Mouse (Mus musculus) heart, postnatal 0 days (tissue): ENCODE data around the gene Zeb2.

Experiments
- CTCF ChIP-seq: IDR thresholded peaks from 2 replicates; pipeline ENCODE4 v1.5.1; 2016; ENCODE audit warnings: antibody characterized with exemption, control low read depth, low read depth
- EP300 ChIP-seq: IDR thresholded peaks from 2 replicates; pipeline ENCODE4 v1.6.1; 2016; ENCODE audit warnings: antibody characterized with exemption, low read depth

- TF ChIP-seq CTCF (no peak), EP300 (no peak)
Measured at GRCm38 (mm10) chr2:44962620-44963019, 154.6 kb downstream of the Zeb2 start.
